In genomic region chr13:98173008-98173407, GRCm38 (mm10) we compare ENCODE assay signal across 11 mouse cellular contexts.
"Had no signal": no experiment of that assay in that cellular context is flagged by ENCODE, and none has a peak within 500 bp of the region (broad histone marks: within the 10 kb centered on the region; RNA-seq: fewer than 3 reads in every experiment).

No protein-coding gene starts in this region.

- DNase-seq: kidney, adult 11 months; kidney, adult 8-10 months; liver, embryonic 13.5 days; lung, adult 2 months; lung, postnatal 14 days; lung, postnatal 4 days; midbrain, embryonic 14.5 days; thymus, adult 2 months; thymus, postnatal 14 days; thymus, postnatal 4 days had no signal

- H3K9ac ChIP-seq: liver, embryonic 13.5 days had no signal

- H3K4me3 ChIP-seq: liver, embryonic 13.5 days had no signal

- H3K4me1 ChIP-seq: liver, embryonic 13.5 days had no signal

- H3K27ac ChIP-seq: liver, embryonic 13.5 days had no signal

- H3K27me3 ChIP-seq: liver, embryonic 13.5 days had no signal

- H3K36me3 ChIP-seq: liver, embryonic 13.5 days had no signal

- H3K4me2 ChIP-seq: liver, embryonic 13.5 days; midbrain, embryonic 11.5 days had no signal

- H3K9me3 ChIP-seq: liver, embryonic 13.5 days had no signal
